Mouse (Mus musculus): ENCODE measurements around the gene Mfsd9.

DNA sequence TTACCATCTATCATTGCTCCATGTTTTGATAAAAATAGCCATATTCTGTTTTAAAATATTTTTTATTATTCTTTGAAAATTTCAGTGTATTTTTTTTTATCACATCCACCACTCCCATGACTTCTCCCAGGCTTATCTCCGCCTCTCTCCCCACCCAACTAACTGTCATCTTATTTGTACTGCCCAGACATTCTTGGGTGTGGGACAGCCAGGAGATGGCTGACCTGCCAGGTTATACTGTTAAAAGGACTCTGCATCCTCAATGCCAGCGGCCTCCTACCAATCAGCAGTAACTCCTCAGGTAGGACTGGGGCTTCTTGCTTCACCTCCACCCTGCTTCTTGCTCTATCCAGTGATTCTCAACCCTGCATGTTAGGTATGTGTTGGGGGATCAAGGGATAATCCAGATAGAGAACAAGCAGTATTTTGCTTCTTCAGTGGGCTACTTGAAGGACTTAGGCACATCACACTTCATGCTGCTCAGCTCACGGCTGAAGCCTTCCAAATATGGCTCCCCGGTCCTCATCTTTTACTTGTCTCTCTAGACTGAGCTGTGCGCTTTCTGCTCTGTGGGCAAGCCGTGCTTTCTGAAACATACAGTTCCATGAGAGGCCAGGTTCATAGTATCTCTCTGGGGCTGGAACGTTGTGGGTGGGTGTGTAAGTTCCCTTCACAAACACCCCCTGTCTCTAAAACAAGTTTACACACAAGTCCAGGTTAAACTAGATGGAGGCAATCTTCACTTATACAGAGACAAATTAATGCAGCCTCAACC is 19.1 kb downstream of the Mfsd9 start:
- TF ChIP-seq ZNF384 (IDR thresholded peaks at IDR 0.05; ENCODE audit: low read depth, low read length) (no peak), MAFK (IDR thresholded peaks at IDR 0.05; ENCODE audit: insufficient read depth, low read depth, low read length) (no peak)

Data from ES-E14 (cell line).